Mouse (Mus musculus): ENCODE measurements around the gene Ddx10. TPM values are rescaled to one million over a fixed set of nuclear protein-coding genes. Genes with fewer than 3 reads are reported as not detected.
A peak's percentile ranks its signal among the peaks of the same experiment; 100 is the strongest.

The Ddx10 gene
- polyA plus RNA-seq (2012; rRNA removed), result 1.2 and 2.2 TPM in 2 replicates

DNA sequence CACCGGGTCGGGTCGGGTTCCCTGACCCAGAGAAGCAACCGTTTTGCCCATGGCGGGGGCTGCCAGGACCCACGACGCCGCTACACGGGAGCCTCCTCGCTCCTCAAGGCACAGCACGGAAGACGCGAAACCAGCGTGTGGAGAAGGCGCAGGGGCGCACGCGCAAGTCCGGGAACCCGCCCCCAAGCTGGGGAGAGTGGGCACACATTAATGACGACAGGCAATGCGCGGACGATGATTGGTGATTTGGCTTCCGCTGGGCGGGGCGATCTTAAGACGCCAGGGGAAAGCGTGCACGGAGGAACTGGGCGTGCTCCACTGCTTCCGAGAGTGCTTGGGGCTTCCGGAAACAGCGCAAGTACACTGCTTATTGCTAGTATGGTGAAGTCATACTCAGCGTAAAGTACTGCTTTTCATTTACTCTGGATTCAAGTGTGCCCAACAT, at the start of gene Ddx10:
TSS of gene Ddx10 (minus strand) at position 101 of the 445 bp plus-strand sequence.
- Histone ChIP-seq H3K4me1 (ENCODE audit: control insufficient read depth, insufficient read depth, low read length) (peaks cover 2% of the 10 kb centered on the region; the same call in 1 of the 2 replicates), H3K4me3 (ENCODE audit: insufficient read depth, low read depth, low read length) (peak within 1 kb of the TSS; percentile 67), H3K27ac (ENCODE audit: insufficient read depth, low read depth, low read length) (no peak within 1 kb of the TSS), H3K27me3 (replicated peaks; ENCODE audit: control insufficient read depth, insufficient read depth, low read length) (no peaks in the 10 kb centered on the region; the same call in 1 of the 2 replicates), H3K36me3 (ENCODE audit: control insufficient read depth, insufficient read depth, low read length) (no peaks in the 10 kb centered on the region)
- WGBS, result under 1% methylated on average over 35 of the region's 35 CpGs
- DNase-seq, result peak; percentile 99
- TF ChIP-seq CTCF (conservative IDR thresholded peaks at IDR 0.05; ENCODE audit: insufficient read depth, insufficient read length, low read depth, low read length) (no peak), POLR2A (IDR thresholded peaks at IDR 0.05; ENCODE audit: low read depth, low read length) (peak; percentile 31)

DNA sequence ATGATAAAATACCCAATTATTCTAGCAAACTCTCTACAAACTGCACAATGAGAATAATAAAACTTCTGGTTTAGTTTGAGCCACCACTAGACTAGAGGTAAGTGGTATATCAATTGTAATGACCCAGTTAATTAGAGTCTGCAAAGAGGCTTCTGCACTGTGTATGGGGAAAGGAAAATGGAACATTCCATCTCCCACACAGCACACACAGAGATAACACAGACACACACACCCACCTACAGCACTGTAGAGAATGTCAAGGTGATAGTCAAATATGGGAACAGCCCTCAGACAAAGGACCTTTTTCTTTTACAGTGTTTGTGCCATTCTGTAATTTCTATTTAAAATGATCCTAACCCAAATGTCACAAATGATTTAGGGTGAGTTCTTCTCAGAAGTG, 45.0 kb upstream of the Ddx10 start:
- H3K4me3 ChIP-seq (ENCODE audit: insufficient read depth, low read depth, low read length), result no peak overlapping the region
- H3K27me3 ChIP-seq (replicated peaks; ENCODE audit: control insufficient read depth, insufficient read depth, low read length), result no peaks in the 10 kb centered on the region
- H3K27ac ChIP-seq (ENCODE audit: insufficient read depth, low read depth, low read length), result no peak overlapping the region
- no peak for TF ChIP-seq POLR2A (IDR thresholded peaks at IDR 0.05; ENCODE audit: low read depth, low read length)
- no peak for TF ChIP-seq CTCF (conservative IDR thresholded peaks at IDR 0.05; ENCODE audit: insufficient read depth, insufficient read length, low read depth, low read length)
- no peaks in the 10 kb centered on the region for H3K4me1 ChIP-seq (ENCODE audit: control insufficient read depth, insufficient read depth, low read length)
- no peaks in the 10 kb centered on the region for H3K36me3 ChIP-seq (ENCODE audit: control insufficient read depth, insufficient read depth, low read length)
- no peak for DNase-seq

DNA sequence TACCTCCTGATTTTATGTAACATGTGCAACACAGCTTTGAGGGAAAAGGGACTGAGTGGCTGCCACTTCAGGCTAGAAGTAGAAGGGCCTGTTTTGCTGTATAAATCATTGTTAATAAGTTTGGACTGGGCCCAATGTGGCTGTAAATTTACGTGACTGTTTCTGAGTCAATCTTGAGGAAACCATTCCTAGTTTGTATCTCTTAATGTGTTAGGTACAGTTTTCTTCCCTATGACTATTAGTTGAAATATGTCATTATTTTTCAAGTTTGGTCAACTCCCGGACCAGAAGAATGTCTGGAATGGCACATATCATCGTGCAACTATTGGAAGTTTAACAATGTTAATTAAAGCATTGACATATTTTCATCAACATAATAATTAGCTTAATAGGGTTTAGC, 42.2 kb upstream of the Ddx10 start:
- DNase-seq, result no peak
- 50% methylated on average over 3 of the region's 3 CpGs for WGBS

DNA sequence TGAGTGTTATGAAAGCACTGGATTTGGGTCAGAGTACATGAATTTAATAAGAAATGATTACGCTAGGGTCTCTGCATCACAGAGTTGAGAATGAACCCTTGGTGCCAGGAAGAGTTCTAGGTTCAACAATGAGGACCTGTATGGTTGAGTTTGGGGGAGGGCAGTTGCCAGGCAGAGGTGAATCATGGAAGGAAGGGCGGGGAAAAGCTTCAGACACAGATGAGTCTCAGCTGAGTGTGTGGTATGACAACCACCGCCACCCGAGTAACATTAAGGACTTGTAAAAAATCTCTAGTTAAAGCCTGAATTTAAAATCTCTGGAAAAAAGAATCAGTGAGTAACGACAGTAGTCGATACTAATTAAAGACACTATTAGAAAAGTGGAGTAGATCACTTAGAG, 38.9 kb upstream of the Ddx10 start:
- H3K36me3 ChIP-seq (ENCODE audit: control insufficient read depth, insufficient read depth, low read length), result no peaks in the 10 kb centered on the region

More for the DNA sequence above, 42.2 kb upstream of the Ddx10 start:
- Histone ChIP-seq H3K4me3 (ENCODE audit: insufficient read depth, low read depth, low read length) (no peak overlapping the region), H3K27me3 (replicated peaks; ENCODE audit: control insufficient read depth, insufficient read depth, low read length) (no peaks in the 10 kb centered on the region), H3K36me3 (ENCODE audit: control insufficient read depth, insufficient read depth, low read length) (no peaks in the 10 kb centered on the region), H3K27ac (ENCODE audit: insufficient read depth, low read depth, low read length) (no peak overlapping the region), H3K4me1 (ENCODE audit: control insufficient read depth, insufficient read depth, low read length) (no peaks in the 10 kb centered on the region)
- TF ChIP-seq CTCF (conservative IDR thresholded peaks at IDR 0.05; ENCODE audit: insufficient read depth, insufficient read length, low read depth, low read length) (no peak), POLR2A (IDR thresholded peaks at IDR 0.05; ENCODE audit: low read depth, low read length) (no peak)

DNA sequence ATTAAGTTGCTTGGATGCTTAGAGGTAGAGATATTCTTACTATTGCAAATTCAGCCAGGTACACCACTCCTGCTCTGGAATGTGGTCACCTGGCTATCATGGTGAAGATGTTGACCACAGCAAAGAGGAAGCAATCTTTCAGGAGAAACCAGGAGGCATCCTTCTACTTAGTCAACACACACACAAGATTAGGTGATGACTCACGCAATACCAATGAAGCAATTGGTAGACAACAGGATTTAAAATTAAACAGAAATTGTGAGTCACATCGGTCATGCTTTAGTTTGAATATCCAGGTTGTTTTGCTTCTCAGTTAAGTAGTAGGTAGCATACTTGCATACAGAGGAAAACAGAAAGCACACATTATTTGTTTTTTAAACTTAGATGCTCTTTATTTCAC, 31.1 kb upstream of the Ddx10 start:
- whole genome bisulfite sequencing, result 85% methylated on average over 2 of the region's 2 CpGs
- TF ChIP-seq CTCF (conservative IDR thresholded peaks at IDR 0.05; ENCODE audit: insufficient read depth, insufficient read length, low read depth, low read length) (no peak), POLR2A (IDR thresholded peaks at IDR 0.05; ENCODE audit: low read depth, low read length) (no peak)
- Histone ChIP-seq H3K27me3 (replicated peaks; ENCODE audit: control insufficient read depth, insufficient read depth, low read length) (no peaks in the 10 kb centered on the region), H3K4me3 (ENCODE audit: insufficient read depth, low read depth, low read length) (no peak overlapping the region), H3K4me1 (ENCODE audit: control insufficient read depth, insufficient read depth, low read length) (no peaks in the 10 kb centered on the region), H3K36me3 (ENCODE audit: control insufficient read depth, insufficient read depth, low read length) (no peaks in the 10 kb centered on the region), H3K27ac (ENCODE audit: insufficient read depth, low read depth, low read length) (no peak overlapping the region)
- DNase-seq, result no peak

More for the DNA sequence above, 38.9 kb upstream of the Ddx10 start:
- no peak overlapping the region for H3K27ac ChIP-seq (ENCODE audit: insufficient read depth, low read depth, low read length)
- 85% methylated on average over 6 of the region's 6 CpGs for WGBS
- no peaks in the 10 kb centered on the region for H3K27me3 ChIP-seq (replicated peaks; ENCODE audit: control insufficient read depth, insufficient read depth, low read length)
- no peaks in the 10 kb centered on the region for H3K4me1 ChIP-seq (ENCODE audit: control insufficient read depth, insufficient read depth, low read length)
- H3K4me3 ChIP-seq (ENCODE audit: insufficient read depth, low read depth, low read length), result no peak overlapping the region
- no peak for TF ChIP-seq POLR2A (IDR thresholded peaks at IDR 0.05; ENCODE audit: low read depth, low read length)
- TF ChIP-seq CTCF (conservative IDR thresholded peaks at IDR 0.05; ENCODE audit: insufficient read depth, insufficient read length, low read depth, low read length), result no peak
- no peak for DNase-seq

DNA sequence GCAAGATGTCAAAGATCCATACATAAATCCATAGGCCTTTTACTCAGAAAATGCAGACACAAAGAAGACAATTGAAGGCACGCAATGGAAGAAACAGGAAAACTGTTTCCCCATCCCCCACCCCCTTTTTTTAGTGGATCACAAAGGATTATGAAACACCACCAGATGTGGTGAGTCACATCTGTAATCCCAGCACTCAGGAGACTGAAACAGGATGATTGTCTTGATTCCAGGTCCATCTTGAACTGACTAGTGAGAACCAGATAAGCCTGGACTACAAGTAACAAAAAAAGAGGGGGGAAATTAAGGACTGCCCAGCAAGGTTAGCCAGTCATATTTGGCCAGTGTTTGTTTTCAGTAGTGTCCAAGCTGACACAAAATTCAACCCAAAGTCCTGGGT, 28.5 kb upstream of the Ddx10 start:
- Histone ChIP-seq H3K4me1 (ENCODE audit: control insufficient read depth, insufficient read depth, low read length) (no peaks in the 10 kb centered on the region), H3K36me3 (ENCODE audit: control insufficient read depth, insufficient read depth, low read length) (no peaks in the 10 kb centered on the region), H3K27ac (ENCODE audit: insufficient read depth, low read depth, low read length) (no peak overlapping the region), H3K27me3 (replicated peaks; ENCODE audit: control insufficient read depth, insufficient read depth, low read length) (no peaks in the 10 kb centered on the region), H3K4me3 (ENCODE audit: insufficient read depth, low read depth, low read length) (no peak overlapping the region)
- DNase-seq, result no peak
- WGBS, result 90% methylated on average over 1 of the region's 1 CpGs
- TF ChIP-seq POLR2A (IDR thresholded peaks at IDR 0.05; ENCODE audit: low read depth, low read length), result no peak
- no peak for TF ChIP-seq CTCF (conservative IDR thresholded peaks at IDR 0.05; ENCODE audit: insufficient read depth, insufficient read length, low read depth, low read length)

DNA sequence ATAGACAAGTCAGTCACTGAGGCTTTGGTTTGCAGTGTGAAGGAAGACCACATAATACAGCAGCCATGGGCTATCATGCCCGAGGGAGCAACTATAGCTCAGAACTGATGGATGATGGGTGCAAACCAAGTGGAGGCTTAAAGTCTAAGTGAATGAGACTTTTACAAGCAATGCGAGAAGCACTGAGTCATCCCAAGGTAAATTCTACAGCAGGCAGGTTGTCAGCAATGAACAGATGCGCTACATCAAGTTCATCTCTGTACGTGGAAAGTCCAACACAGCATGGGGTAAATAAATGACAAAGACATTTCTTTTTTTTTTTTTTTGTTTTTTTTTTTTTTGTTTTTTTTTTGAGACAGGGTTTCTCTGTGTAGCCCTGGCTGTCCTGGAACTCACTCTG, 24.9 kb upstream of the Ddx10 start:
- WGBS, result 85% methylated on average over 4 of the region's 4 CpGs
- H3K27ac ChIP-seq (ENCODE audit: insufficient read depth, low read depth, low read length), result no peak overlapping the region

More for the DNA sequence above, 24.9 kb upstream of the Ddx10 start:
- DNase-seq, result no peak
- TF ChIP-seq CTCF (conservative IDR thresholded peaks at IDR 0.05; ENCODE audit: insufficient read depth, insufficient read length, low read depth, low read length) (no peak), POLR2A (IDR thresholded peaks at IDR 0.05; ENCODE audit: low read depth, low read length) (no peak)
- Histone ChIP-seq H3K36me3 (ENCODE audit: control insufficient read depth, insufficient read depth, low read length) (no peaks in the 10 kb centered on the region), H3K4me1 (ENCODE audit: control insufficient read depth, insufficient read depth, low read length) (no peaks in the 10 kb centered on the region), H3K4me3 (ENCODE audit: insufficient read depth, low read depth, low read length) (no peak overlapping the region), H3K27me3 (replicated peaks; ENCODE audit: control insufficient read depth, insufficient read depth, low read length) (no peaks in the 10 kb centered on the region)
